11 mouse cellular contexts compared by ENCODE assay signal in the genomic region with DNA sequence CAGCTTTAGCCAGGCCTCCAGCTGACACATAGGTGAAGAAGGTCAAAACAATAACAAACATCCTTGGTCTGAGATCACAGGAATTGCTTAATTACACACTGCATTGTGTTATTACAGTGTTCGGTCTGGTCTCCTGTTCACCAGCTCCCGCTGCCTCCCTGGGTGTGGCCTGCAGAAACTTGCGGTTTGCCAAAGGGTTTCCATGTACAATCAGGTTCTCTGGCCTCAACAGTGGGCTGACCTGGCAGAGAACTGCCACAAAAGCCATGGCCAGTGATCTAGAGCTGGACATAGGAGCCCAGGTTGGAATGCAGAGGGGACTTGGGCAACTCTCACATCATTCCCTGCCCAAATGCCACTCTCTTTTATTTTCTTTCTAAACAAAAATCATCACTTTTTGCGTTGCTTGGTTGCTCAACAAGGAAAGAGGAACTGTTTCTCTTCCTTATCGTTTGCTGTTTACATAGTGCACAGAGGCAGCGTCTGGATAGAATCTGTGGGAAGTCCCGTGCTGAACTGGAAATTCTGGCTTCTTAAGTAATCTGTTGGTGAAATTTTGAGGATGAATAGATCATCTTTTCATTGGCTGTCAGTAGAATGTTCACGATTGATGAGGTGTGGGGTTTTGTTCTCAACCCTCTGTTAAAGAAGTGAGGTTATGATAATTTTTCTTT. TPM values are rescaled to one million over a fixed set of nuclear protein-coding genes. Genes with fewer than 3 reads are reported as not detected.
DNase-seq lines count a peak whose midpoint lies in the region; ATAC-seq and TF ChIP-seq lines count a peak whose summit lies in the region.
"Had no signal": no experiment of that assay in that cellular context is flagged by ENCODE, and none has a peak within 500 bp of the region (broad histone marks: within the 10 kb centered on the region; RNA-seq: fewer than 3 reads in every experiment).

No protein-coding gene starts in this region.

- H3K4me1 ChIP-seq in liver, adult 2 months (ENCODE audit: control insufficient read depth, insufficient read depth, low read length) = peaks cover 7% of the 10 kb centered on the region
- no peaks in the 10 kb centered on the region for H3K4me1 ChIP-seq in liver, embryonic 12.5 days
- H3K4me1 ChIP-seq in lung, embryonic 14.5 days (ENCODE audit: insufficient read depth) = no peaks in the 10 kb centered on the region
- H3K4me1 ChIP-seq in stomach, embryonic 15.5 days = no peaks in the 10 kb centered on the region
- H3K4me1 ChIP-seq: heart, embryonic 15.5 days; midbrain, embryonic 12.5 days had no signal

- H3K4me3 ChIP-seq in liver, adult 2 months (ENCODE audit: insufficient read depth, low read depth, low read length) = no peak overlapping the region
- H3K4me3 ChIP-seq in liver, embryonic 12.5 days = no peak overlapping the region
- no peak overlapping the region for H3K4me3 ChIP-seq in lung, embryonic 14.5 days (ENCODE audit: low read depth, low read length)
- H3K4me3 ChIP-seq in stomach, embryonic 15.5 days (replicated peaks) = no peak overlapping the region
- H3K4me3 ChIP-seq: heart, embryonic 15.5 days; midbrain, embryonic 12.5 days had no signal

- 18% methylated on average over 8 of the region's 8 CpGs for WGBS in liver, adult 2 months
- 37% methylated on average over 8 of the region's 8 CpGs for WGBS in liver, embryonic 12.5 days (ENCODE audit: insufficient replicate concordance)
- 23% methylated on average over 8 of the region's 8 CpGs for WGBS in lung, embryonic 14.5 days
- 46% methylated on average over 8 of the region's 8 CpGs for WGBS in stomach, embryonic 15.5 days

- peak; percentile 43 for DNase-seq in liver, adult 2 months (ENCODE audit: extremely low read depth, low read depth, low spot score)
- DNase-seq in lung, embryonic 14.5 days = peak; percentile 55
- no peak for DNase-seq in retina, embryonic 14.5 days (ENCODE audit: low spot score)
- DNase-seq in left cerebral cortex, adult 9 months (ENCODE audit: low spot score in 2 of 2) = no peak
- DNase-seq: kidney, adult 11 months had no signal

- no peak for TF ChIP-seq CTCF in liver, adult 2 months (IDR thresholded peaks at IDR 0.05; ENCODE audit: low read depth, low read length)
- TF ChIP-seq CTCF in lung, embryonic 14.5 days (IDR thresholded peaks at IDR 0.05; ENCODE audit: low read depth) = no peak

- ATAC-seq in liver, embryonic 12.5 days = no peak
- peak; percentile 58 for ATAC-seq in common myeloid progenitor, adult 5-6 weeks (replicated peaks; ENCODE audit: low read depth, poor library complexity, severe bottlenecking)
- ATAC-seq in lung, embryonic 14.5 days (ENCODE audit: insufficient read depth) = no peak; the same call in 1 of the 2 replicates
- peak; percentile 68; the same call in 1 of the 2 replicates for ATAC-seq in stomach, embryonic 15.5 days (ENCODE audit: insufficient read depth, low FRiP score, low read depth)

- no peaks in the 10 kb centered on the region for H3K9me3 ChIP-seq in liver, embryonic 12.5 days (replicated peaks)
- H3K9me3 ChIP-seq in lung, embryonic 14.5 days (ENCODE audit: low read depth, low read length) = no peaks in the 10 kb centered on the region
- no peaks in the 10 kb centered on the region for H3K9me3 ChIP-seq in stomach, embryonic 15.5 days
- H3K9me3 ChIP-seq: heart, embryonic 15.5 days; midbrain, embryonic 12.5 days had no signal

- no peaks in the 10 kb centered on the region for H3K79me2 ChIP-seq in liver, adult 2 months (ENCODE audit: control insufficient read depth, insufficient read depth, low read length)

- no peak overlapping the region for H3K4me2 ChIP-seq in liver, embryonic 12.5 days
- H3K4me2 ChIP-seq in lung, embryonic 14.5 days = no peak overlapping the region
- H3K4me2 ChIP-seq in stomach, embryonic 15.5 days = no peak overlapping the region
- H3K4me2 ChIP-seq: heart, embryonic 15.5 days; midbrain, embryonic 12.5 days had no signal

- H3K27me3 ChIP-seq in liver, adult 2 months (ENCODE audit: control insufficient read depth, insufficient read depth, low read length) = no peaks in the 10 kb centered on the region
- no peaks in the 10 kb centered on the region for H3K27me3 ChIP-seq in liver, embryonic 12.5 days (replicated peaks)
- no peaks in the 10 kb centered on the region for H3K27me3 ChIP-seq in lung, embryonic 14.5 days (ENCODE audit: insufficient read depth, low read length)
- H3K27me3 ChIP-seq in stomach, embryonic 15.5 days (replicated peaks) = no peaks in the 10 kb centered on the region
- H3K27me3 ChIP-seq: heart, embryonic 15.5 days; midbrain, embryonic 12.5 days had no signal

- no peak overlapping the region for H3K27ac ChIP-seq in liver, adult 2 months (replicated peaks; ENCODE audit: insufficient read depth, low read depth, low read length)
- H3K27ac ChIP-seq in liver, embryonic 12.5 days = no peak overlapping the region
- no peak overlapping the region for H3K27ac ChIP-seq in lung, embryonic 14.5 days (ENCODE audit: low read depth)
- H3K27ac ChIP-seq in stomach, embryonic 15.5 days = peak overlapping the region; percentile 60; the same call in 1 of the 2 replicates
- H3K27ac ChIP-seq: heart, embryonic 15.5 days; midbrain, embryonic 12.5 days had no signal

- H3K36me3 ChIP-seq in liver, adult 2 months (ENCODE audit: control insufficient read depth, insufficient read depth, low read length) = no peaks in the 10 kb centered on the region
- no peaks in the 10 kb centered on the region for H3K36me3 ChIP-seq in liver, embryonic 12.5 days
- no peaks in the 10 kb centered on the region for H3K36me3 ChIP-seq in lung, embryonic 14.5 days (ENCODE audit: insufficient read depth)
- no peaks in the 10 kb centered on the region for H3K36me3 ChIP-seq in stomach, embryonic 15.5 days
- H3K36me3 ChIP-seq: heart, embryonic 15.5 days; midbrain, embryonic 12.5 days had no signal

- no peak for TF ChIP-seq POLR2A in liver, adult 2 months (IDR thresholded peaks at IDR 0.05; ENCODE audit: extremely low read depth, insufficient read depth, low read length)

- no peak overlapping the region for H3K9ac ChIP-seq in liver, adult 2 months (ENCODE audit: low read depth, low read length)
- no peak overlapping the region for H3K9ac ChIP-seq in liver, embryonic 12.5 days
- H3K9ac ChIP-seq in lung, embryonic 14.5 days = no peak overlapping the region
- no peak overlapping the region for H3K9ac ChIP-seq in stomach, embryonic 15.5 days
- H3K9ac ChIP-seq: heart, embryonic 15.5 days; midbrain, embryonic 12.5 days had no signal

RNA-seq across cellular contexts. Expression of gene Foxq1, which starts 49.3 kb away (rescaled TPM):
- total RNA-seq in liver, adult 2 months (2014; rRNA removed) = 1.6 and 3.9 TPM in 2 replicates
- 5.1 and 10.2 TPM in 2 replicates for polyA plus RNA-seq in liver, adult 2 months (2012; rRNA removed)
- polyA plus RNA-seq in liver, embryonic 12.5 days (2016; fragmentation: Nextera tagmentation; extraction: Ambion mirVana) = 0.07 and 0.10 TPM in 2 replicates
- total RNA-seq in common myeloid progenitor, adult 5-6 weeks (2017) = not detected in 2 replicates
- polyA plus RNA-seq in lung, embryonic 14.5 days (2014; fragmentation: Nextera tagmentation; extraction: Ambion mirVana) = 0.78 and 0.92 TPM in 2 replicates
- polyA plus RNA-seq in stomach, embryonic 15.5 days (2015; fragmentation: Nextera tagmentation; extraction: Ambion mirVana) = 15.1 and 16.7 TPM in 2 replicates
- total RNA-seq: MEL had no signal

RNA-seq across cellular contexts. Expression of gene A530084C06Rik, which starts 52.5 kb away (rescaled TPM):
- total RNA-seq in liver, adult 2 months (2014; rRNA removed) = 0.46 and 0.60 TPM in 2 replicates
- polyA plus RNA-seq in liver, adult 2 months (2012; rRNA removed) = 0.21 and 0.25 TPM in 2 replicates
- not detected in 2 replicates for polyA plus RNA-seq in liver, embryonic 12.5 days (2016; fragmentation: Nextera tagmentation; extraction: Ambion mirVana)
- not detected in 2 replicates for total RNA-seq in common myeloid progenitor, adult 5-6 weeks (2017)
- not detected in 2 replicates for polyA plus RNA-seq in lung, embryonic 14.5 days (2014; fragmentation: Nextera tagmentation; extraction: Ambion mirVana)
- not detected in 2 replicates for polyA plus RNA-seq in stomach, embryonic 15.5 days (2015; fragmentation: Nextera tagmentation; extraction: Ambion mirVana)
- total RNA-seq: MEL had no signal
- polyA plus RNA-seq: heart, embryonic 15.5 days; midbrain, embryonic 12.5 days had no signal

Comparison
In these comparisons a context has a peak if more than half of its experiments do, and no peak if none do; other contexts are left out.
1. DNase-seq: peak in liver, adult 2 months (single experiment) and lung, embryonic 14.5 days (single experiment); none in retina, embryonic 14.5 days (single experiment) and left cerebral cortex, adult 9 months (0 of 2).
2. ATAC-seq: peak in common myeloid progenitor, adult 5-6 weeks (single experiment) and stomach, embryonic 15.5 days (single experiment); none in liver, embryonic 12.5 days (single experiment) and lung, embryonic 14.5 days (single experiment).